Mouse (Mus musculus): Measurements from ENCODE around the gene Wdr24. TPM values are rescaled to one million over a fixed set of nuclear protein-coding genes. Genes with fewer than 3 reads are reported as not detected.

Wdr24 gene
- total and polyA plus RNA-seq, 2 experiments from 2014 or later, result 10.5 to 13.3 TPM

DNA sequence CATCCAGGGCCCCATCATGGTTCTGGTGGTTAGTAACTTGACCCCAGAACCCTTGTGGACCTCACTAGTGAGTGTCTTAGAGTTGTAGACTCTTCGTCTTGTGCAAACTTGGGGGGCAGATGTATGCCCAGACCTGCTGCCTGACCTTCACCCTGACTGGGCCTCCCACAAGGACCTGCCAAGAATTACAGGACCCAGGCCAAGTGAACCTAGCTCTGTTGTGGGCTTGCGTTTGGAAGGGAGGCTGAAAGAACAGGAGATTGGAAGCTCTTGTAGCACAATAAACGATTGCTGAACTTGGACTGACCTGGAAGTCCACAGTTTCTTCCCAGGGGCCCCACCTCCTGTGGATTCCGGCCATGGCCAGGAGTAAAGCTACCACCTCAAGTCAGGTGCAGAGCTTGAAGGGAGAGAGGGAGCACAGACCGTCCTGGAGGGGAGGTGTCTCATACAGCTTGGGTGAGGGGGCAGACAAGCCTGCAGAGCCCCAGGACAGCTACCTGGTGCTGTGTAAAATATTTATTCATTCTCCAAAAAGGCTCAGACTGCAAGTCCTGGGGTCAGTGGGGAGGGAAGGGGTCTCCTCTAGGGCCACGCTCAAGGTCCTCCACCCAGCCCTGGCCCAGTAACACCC, 10.7 kb downstream of the Wdr24 start:
- Histone ChIP-seq H3K27me3 (ENCODE audit: control insufficient read depth, insufficient read depth, low read length) (no peaks in the 10 kb centered on the region), H3K4me2 (ENCODE audit: low read depth, low read length) (peak overlapping the region; percentile 95), H3K9ac (replicated peaks; ENCODE audit: low read depth, low read length) (peak overlapping the region; percentile 79), H3K4me3 (ENCODE audit: low read depth, low read length) (peak overlapping the region; percentile 77), H3K9me3 (replicated peaks; ENCODE audit: control insufficient read depth, low read length) (no peaks in the 10 kb centered on the region), H3K4me1 (ENCODE audit: control insufficient read depth, insufficient read depth) (peaks cover 51% of the 10 kb centered on the region), H3K27ac (ENCODE audit: low read depth) (peak overlapping the region; percentile 99), H3K36me3 (replicated peaks; ENCODE audit: control insufficient read depth, insufficient read depth, low read length) (peaks cover 29% of the 10 kb centered on the region)
- TF ChIP-seq EP300 (IDR thresholded peaks at IDR 0.05; ENCODE audit: low read depth), result no peak
- TF ChIP-seq CTCF (IDR thresholded peaks at IDR 0.05; ENCODE audit: low read depth), result no peak
- no peak for DNase-seq (ENCODE audit: low spot score)
- 6% methylated on average over 6 of the region's 6 CpGs for WGBS
- ATAC-seq (ENCODE audit: insufficient read depth, low read depth), result no peak

GRCm38 (mm10) chr17:25834595-25835222, 11.3 kb downstream of the Wdr24 start:
- Histone ChIP-seq H3K36me3 (replicated peaks; ENCODE audit: control insufficient read depth, insufficient read depth, low read length) (peaks cover 35% of the 10 kb centered on the region), H3K4me3 (ENCODE audit: low read depth, low read length) (peak overlapping the region; percentile 77), H3K4me2 (ENCODE audit: low read depth, low read length) (peak overlapping the region; percentile 95), H3K27ac (ENCODE audit: low read depth) (peak overlapping the region; percentile 99), H3K4me1 (ENCODE audit: control insufficient read depth, insufficient read depth) (peaks cover 45% of the 10 kb centered on the region), H3K27me3 (ENCODE audit: control insufficient read depth, insufficient read depth, low read length) (no peaks in the 10 kb centered on the region), H3K9ac (replicated peaks; ENCODE audit: low read depth, low read length) (peak overlapping the region; percentile 79), H3K9me3 (replicated peaks; ENCODE audit: control insufficient read depth, low read length) (no peaks in the 10 kb centered on the region)
- DNase-seq (ENCODE audit: low spot score) (no peak), ATAC-seq (ENCODE audit: insufficient read depth, low read depth) (no peak)
- TF ChIP-seq EP300 (IDR thresholded peaks at IDR 0.05; ENCODE audit: low read depth) (no peak), CTCF (IDR thresholded peaks at IDR 0.05; ENCODE audit: low read depth) (no peak)
- WGBS, result 76% methylated on average over 12 of the region's 12 CpGs

GRCm38 (mm10) chr17:25835301-25835700, 11.9 kb downstream of the Wdr24 start:
- no peak for ATAC-seq (ENCODE audit: insufficient read depth, low read depth)
- no peak overlapping the region for H3K27ac ChIP-seq (ENCODE audit: low read depth)
- peak overlapping the region; percentile 95; the same call in 1 of the 2 replicates for H3K4me2 ChIP-seq (ENCODE audit: low read depth, low read length)
- no peak overlapping the region for H3K9ac ChIP-seq (replicated peaks; ENCODE audit: low read depth, low read length)
- H3K4me1 ChIP-seq (ENCODE audit: control insufficient read depth, insufficient read depth), result peaks cover 43% of the 10 kb centered on the region
- TF ChIP-seq CTCF (IDR thresholded peaks at IDR 0.05; ENCODE audit: low read depth), result no peak
- TF ChIP-seq EP300 (IDR thresholded peaks at IDR 0.05; ENCODE audit: low read depth), result no peak
- WGBS, result 95% methylated on average over 7 of the region's 7 CpGs
- H3K36me3 ChIP-seq (replicated peaks; ENCODE audit: control insufficient read depth, insufficient read depth, low read length), result peaks cover 38% of the 10 kb centered on the region
- no peaks in the 10 kb centered on the region for H3K9me3 ChIP-seq (replicated peaks; ENCODE audit: control insufficient read depth, low read length)
- no peak for DNase-seq (ENCODE audit: low spot score)
- no peak overlapping the region for H3K4me3 ChIP-seq (ENCODE audit: low read depth, low read length)
- H3K27me3 ChIP-seq (ENCODE audit: control insufficient read depth, insufficient read depth, low read length), result no peaks in the 10 kb centered on the region

- Histone ChIP-seq H3K27me3 (ENCODE audit: control insufficient read depth, insufficient read depth, low read length) (no peaks in the 10 kb centered on the region), H3K27ac (ENCODE audit: low read depth) (peak overlapping the region; percentile 77), H3K9ac (replicated peaks; ENCODE audit: low read depth, low read length) (0 out of 2 replicates have a peak overlapping the region, but pooled peaks have one; percentile 57), H3K9me3 (replicated peaks; ENCODE audit: control insufficient read depth, low read length) (no peaks in the 10 kb centered on the region), H3K4me3 (ENCODE audit: low read depth, low read length) (no peak overlapping the region), H3K36me3 (replicated peaks; ENCODE audit: control insufficient read depth, insufficient read depth, low read length) (peaks cover 38% of the 10 kb centered on the region), H3K4me1 (ENCODE audit: control insufficient read depth, insufficient read depth) (peaks cover 43% of the 10 kb centered on the region), H3K4me2 (ENCODE audit: low read depth, low read length) (peak overlapping the region; percentile 95; the same call in 1 of the 2 replicates)
- WGBS, result 92% methylated on average over 16 of the region's 16 CpGs
- ATAC-seq (ENCODE audit: insufficient read depth, low read depth) (no peak), DNase-seq (ENCODE audit: low spot score) (no peak)
- TF ChIP-seq EP300 (IDR thresholded peaks at IDR 0.05; ENCODE audit: low read depth) (no peak), CTCF (IDR thresholded peaks at IDR 0.05; ENCODE audit: low read depth) (no peak)
Measured at GRCm38 (mm10) chr17:25835816-25836215, 12.4 kb downstream of the Wdr24 start.

DNA sequence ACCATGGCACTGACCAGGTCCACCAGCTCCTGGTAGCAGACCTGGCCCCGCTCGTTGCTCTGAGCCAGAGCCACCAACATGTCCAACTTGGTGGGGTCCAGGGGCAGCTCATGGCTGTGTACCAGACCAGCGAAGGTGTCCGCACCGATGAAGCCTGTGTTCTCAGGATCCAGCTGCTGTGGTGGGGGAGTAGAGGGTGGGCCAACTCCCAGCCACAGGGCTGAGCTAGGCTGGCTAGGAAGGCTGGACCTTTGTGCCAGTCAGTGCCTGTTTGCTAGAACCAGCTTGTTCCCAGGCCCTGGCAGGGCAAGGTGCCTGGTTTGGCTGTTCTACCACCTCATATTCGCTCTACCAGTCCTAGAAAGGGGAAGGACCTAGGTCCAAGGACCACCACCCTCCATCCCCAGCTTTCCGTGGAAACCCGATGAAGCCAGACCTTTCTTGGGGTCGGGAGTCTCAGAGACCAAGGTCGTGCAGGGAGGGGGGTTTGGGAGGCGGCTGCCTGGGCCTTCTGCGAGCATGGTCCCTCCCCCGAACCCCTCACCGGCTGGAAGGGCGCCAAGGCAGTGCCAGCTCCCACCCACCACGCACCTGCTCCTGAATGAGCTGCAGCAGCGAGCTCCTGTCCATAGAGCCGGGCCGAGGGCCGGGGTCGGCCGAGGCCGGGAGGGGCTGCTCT, 13.1 kb downstream of the Wdr24 start:
- Histone ChIP-seq H3K27me3 (ENCODE audit: control insufficient read depth, insufficient read depth, low read length) (no peaks in the 10 kb centered on the region), H3K36me3 (replicated peaks; ENCODE audit: control insufficient read depth, insufficient read depth, low read length) (peaks cover 38% of the 10 kb centered on the region), H3K9ac (replicated peaks; ENCODE audit: low read depth, low read length) (peak overlapping the region; percentile 57), H3K4me1 (ENCODE audit: control insufficient read depth, insufficient read depth) (peaks cover 36% of the 10 kb centered on the region), H3K9me3 (replicated peaks; ENCODE audit: control insufficient read depth, low read length) (no peaks in the 10 kb centered on the region), H3K27ac (ENCODE audit: low read depth) (peak overlapping the region; percentile 77), H3K4me2 (ENCODE audit: low read depth, low read length) (peak overlapping the region; percentile 86), H3K4me3 (ENCODE audit: low read depth, low read length) (peak overlapping the region; percentile 48)
- ATAC-seq (ENCODE audit: insufficient read depth, low read depth) (no peak), DNase-seq (ENCODE audit: low spot score) (no peak)
- TF ChIP-seq EP300 (IDR thresholded peaks at IDR 0.05; ENCODE audit: low read depth) (no peak), CTCF (IDR thresholded peaks at IDR 0.05; ENCODE audit: low read depth) (no peak)
- WGBS, result 21% methylated on average over 23 of the region's 23 CpGs
